Mouse (Mus musculus) embryonic stem cell, embryonic (primary cell): Measurements from ENCODE around the gene Tmem141.

Experiments
- CTCF ChIA-PET, 4 experiments: fragments of 300-600 bp in 2 of 4; fragments of 350-600 bp in 2 of 4; sonication (Branson Sonifier 250); formaldehyde crosslinking; loops; one replicate each; lab custom pipeline; 2022; ENCODE audit warnings: inconsistent platforms in 2 of 4; lab: Charles Lee
- POLR2A ChIA-PET, 4 experiments: fragments of 300-600 bp in 2 of 4; fragments of 350-600 bp in 2 of 4; sonication (Branson Sonifier 250); formaldehyde crosslinking; loops; one replicate each; lab custom pipeline; 2022; ENCODE audit warnings: antibody characterized with exemption in 4 of 4, inconsistent platforms in 1 of 4; lab: Charles Lee

The Tmem141 gene

GRCm38 (mm10) chr2:25575432-25576027 lies 46.3 kb downstream of the Tmem141 start:
- POLR2A ChIA-PET: interaction anchor here (0.5 to 6.8 kb wide), 27 partner anchors 8 to 516 kb away, joined by 3 to 41 read pairs (median 5); partner anchors contain the start of genes Edf1 (in 3 of the 4), Rabl6 (in 3 of the 4), Ccdc183 (in 1 of the 4) and Dpp7 (in 1 of the 4)

DNA sequence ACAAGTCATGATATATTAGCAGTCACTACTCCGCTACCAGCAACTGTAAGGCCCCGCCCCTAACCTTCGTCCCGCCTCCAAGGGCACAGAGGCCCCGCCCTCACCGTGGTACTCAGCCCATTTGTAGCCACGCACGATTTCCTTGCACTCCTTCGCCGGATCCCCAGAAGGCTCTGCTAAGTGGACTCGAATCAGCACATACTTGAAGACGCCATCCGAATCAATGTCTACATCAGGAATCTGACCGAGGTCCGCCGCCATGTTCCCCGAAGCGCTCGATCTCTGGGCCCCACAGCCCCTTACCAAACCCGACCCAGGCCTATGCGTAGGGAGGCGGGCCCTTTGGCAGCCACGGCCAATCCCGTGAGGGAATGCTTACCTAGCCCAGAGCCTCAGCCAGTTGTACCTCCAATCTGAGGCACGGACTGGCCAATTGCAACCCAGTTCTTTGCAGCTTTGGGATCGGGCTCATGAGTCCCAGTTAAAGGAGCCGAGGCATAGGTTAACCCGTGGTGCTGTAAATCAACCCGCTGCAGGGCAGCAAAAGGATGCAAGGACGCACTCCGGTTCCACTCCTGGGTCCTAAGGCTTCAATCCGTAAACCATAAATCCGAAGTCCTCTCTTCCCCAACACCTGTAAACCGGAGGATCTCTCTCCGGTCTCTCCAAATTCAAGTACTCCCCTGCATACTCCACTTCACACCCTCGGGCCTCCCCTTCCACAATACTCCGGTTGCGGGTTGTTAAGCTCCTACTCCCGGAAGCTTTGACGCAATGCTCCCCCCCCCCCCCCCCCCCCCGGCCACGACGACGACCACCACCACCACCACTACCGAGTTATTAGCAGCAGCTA lies 47.0 kb downstream of the Tmem141 start, which contains the start of the genes Mamdc4 and Phpt1:
TSS of gene Mamdc4 (minus strand) at position 267 of the 853 bp plus-strand sequence.
TSS of gene Phpt1 (minus strand) at position 646 of the 853 bp plus-strand sequence.
- POLR2A ChIA-PET: interaction anchor here (0.5 to 6.8 kb wide), 40 partner anchors 7 to 639 kb away, joined by 3 to 41 read pairs (median 4); partner anchors contain the start of genes Edf1 (in 4 of the 4), Rabl6 (in 4 of the 4), Traf2 (in 2 of the 4) and Ajm1 (in 1 of the 4)
- CTCF ChIA-PET: interaction anchor here (0.5 to 2.5 kb wide), 16 partner anchors 9 to 275 kb away, joined by 3 to 9 read pairs (median 4); partner anchors contain the start of genes Abca2 (in 1 of the 4) and Edf1 (in 1 of the 4)

More at GRCm38 (mm10) chr2:25575432-25576027, 46.3 kb downstream of the Tmem141 start:
- CTCF ChIA-PET: interaction anchor here in 3 of 4 experiments (0.5 to 2.1 kb wide), 10 partner anchors 13 to 313 kb away, joined by 3 to 6 read pairs (median 4); partner anchors contain the start of genes Abca2 (in 1 of the 3) and Tprn (in 1 of the 3)

GRCm38 (mm10) chr2:25574136-25574535 lies 47.7 kb downstream of the Tmem141 start:
- POLR2A ChIA-PET: interaction anchor here (0.6 to 6.8 kb wide), 25 partner anchors 7 to 639 kb away, joined by 3 to 41 read pairs (median 5); partner anchors contain the start of genes Edf1 (in 4 of the 4), Ajm1 (in 2 of the 4), Rabl6 (in 2 of the 4) and Traf2 (in 2 of the 4)
- CTCF ChIA-PET: interaction anchor here (0.6 to 2.5 kb wide), 10 partner anchors 9 to 197 kb away, joined by 3 to 9 read pairs (median 4); partner anchors contain the start of genes Abca2 (in 1 of the 4) and Edf1 (in 1 of the 4)

DNA sequence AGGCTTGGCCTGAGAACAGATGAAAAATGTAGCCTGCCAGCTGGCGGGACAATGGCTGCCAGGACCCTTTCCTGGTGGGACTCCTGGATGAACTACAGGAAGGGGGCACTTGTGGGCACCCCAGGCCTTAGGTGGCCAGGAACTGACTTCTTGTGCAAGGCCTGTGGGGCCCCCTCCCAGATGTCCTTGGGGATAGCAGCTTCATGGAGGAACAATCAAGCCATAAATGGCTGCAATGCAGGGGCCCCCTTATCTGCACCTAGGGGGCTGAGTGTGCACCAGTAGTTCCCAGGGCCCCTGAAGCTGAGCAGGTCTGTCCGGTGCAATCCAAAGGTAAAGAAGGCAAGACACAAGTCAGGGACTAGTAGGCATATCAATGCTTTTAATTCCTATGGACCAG lies 48.7 kb downstream of the Tmem141 start:
- CTCF ChIA-PET: interaction anchor here in 2 of 4 experiments (1.4 to 2.5 kb wide), 4 partner anchors 8 to 196 kb away, joined by 3 to 9 read pairs (median 4); partner anchors contain the start of genes Abca2 (in 1 of the 2), Ajm1 (in 1 of the 2) and Edf1 (in 1 of the 2)
- POLR2A ChIA-PET: interaction anchor here in 3 of 4 experiments (0.8 to 6.8 kb wide), 11 partner anchors 9 to 26 kb away, joined by 3 to 41 read pairs (median 8); partner anchors contain the start of genes Edf1 (in 3 of the 3), Ajm1 (in 2 of the 3) and Traf2 (in 1 of the 3)

DNA sequence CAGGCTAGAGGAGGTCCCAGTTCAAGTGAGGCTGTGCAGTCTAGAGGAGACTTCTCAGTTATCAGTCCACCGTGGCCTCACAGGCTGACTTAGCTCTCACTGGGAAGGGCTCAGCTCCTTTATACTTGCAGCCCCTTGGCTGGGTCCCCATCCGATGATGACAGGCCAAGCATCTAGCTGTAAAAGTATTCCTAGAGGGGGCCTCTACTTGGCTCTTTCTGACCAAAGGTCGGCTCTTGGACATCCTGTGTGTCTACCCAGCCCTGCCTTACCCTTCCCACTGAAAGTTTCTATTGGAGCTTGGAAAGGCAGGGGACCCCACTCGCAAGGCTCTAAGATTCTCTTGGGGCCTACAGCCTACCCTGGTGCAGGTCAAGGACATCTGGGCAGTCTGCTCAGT lies 50.6 kb downstream of the Tmem141 start:
- ChIA-PET POLR2A (interaction anchor here (0.7 to 6.8 kb wide), 6 partner anchors 8 to 13 kb away, joined by 3 to 41 read pairs (median 4); partner anchors contain the start of genes Edf1 (in 2 of the 4) and Ajm1 (in 1 of the 4)), CTCF (interaction anchor here in 3 of 4 experiments (0.7 to 1.6 kb wide), 4 partner anchors 9 to 445 kb away, joined by 3 to 5 read pairs (median 4); partner anchors contain the start of gene Ajm1 (in 2 of the 3))
